8 mouse cellular contexts compared by ENCODE assay signal in the genomic region with DNA sequence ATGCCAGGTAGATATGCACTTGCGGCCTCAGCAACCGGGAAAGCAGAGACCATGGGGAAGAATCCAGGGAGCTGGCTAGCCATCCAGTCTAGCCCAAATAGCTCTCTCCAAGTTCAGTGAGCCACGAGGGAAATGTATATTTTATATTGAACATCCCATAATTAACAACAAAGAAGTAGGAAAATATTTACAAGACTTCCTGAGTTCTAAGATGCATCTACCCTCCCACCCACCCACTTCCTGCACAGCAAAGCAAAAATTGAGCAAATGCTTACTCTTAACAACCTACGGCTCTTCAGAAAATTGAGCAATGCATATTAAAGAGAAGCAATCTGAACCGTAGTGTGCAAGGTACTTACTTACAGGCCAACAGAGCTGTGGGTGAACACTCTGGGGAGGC. TPM values are rescaled to one million over a fixed set of nuclear protein-coding genes. Genes with fewer than 3 reads are reported as not detected.
DNase-seq lines count a peak whose midpoint lies in the region; ATAC-seq and TF ChIP-seq lines count a peak whose summit lies in the region.

No protein-coding gene starts in this region.

- no peak for DNase-seq in heart, adult 11 months
- DNase-seq in MEL (ENCODE audit: low read depth, low spot score), result peak; percentile 51
- no peak for DNase-seq in B cell, adult 2 months
- DNase-seq in left cerebral cortex, adult 18-20 months (ENCODE audit: low spot score in 2 of 2), result no peak
- DNase-seq in left cerebral cortex, postnatal 25 days (ENCODE audit: low spot score in 2 of 2), result no peak

- H3K9me3 ChIP-seq in heart, embryonic 16.5 days (replicated peaks; ENCODE audit: control insufficient read depth, low read length), result no peaks in the 10 kb centered on the region
- no peaks in the 10 kb centered on the region for H3K9me3 ChIP-seq in MEL (replicated peaks; ENCODE audit: insufficient read depth, low read length)
- H3K9me3 ChIP-seq in hindbrain, embryonic 16.5 days (ENCODE audit: control insufficient read depth, low read length), result no peaks in the 10 kb centered on the region
- no peaks in the 10 kb centered on the region for H3K9me3 ChIP-seq in midbrain, embryonic 15.5 days

- ATAC-seq in heart, embryonic 16.5 days (replicated peaks; ENCODE audit: extremely low read depth, insufficient read depth, low FRiP score), result no peak
- no peak for ATAC-seq in hindbrain, embryonic 16.5 days
- ATAC-seq in midbrain, embryonic 15.5 days (replicated peaks), result no peak

- TF ChIP-seq CTCF in MEL (IDR thresholded peaks at IDR 0.05 in 2 of 3, conservative IDR thresholded peaks at IDR 0.05 in 1 of 3; ENCODE audit: control insufficient read depth in 1 of 3, insufficient read depth in 1 of 3, low read depth in 2 of 3, low read length in 3 of 3, poor library complexity in 1 of 3, severe bottlenecking in 1 of 3), result no peak

- no peak for TF ChIP-seq RAD21 in MEL (IDR thresholded peaks at IDR 0.05; ENCODE audit: low read depth, low read length)

- H3K4me2 ChIP-seq in heart, embryonic 16.5 days (ENCODE audit: low read depth, low read length), result peak overlapping the region; percentile 73
- H3K4me2 ChIP-seq in hindbrain, embryonic 16.5 days (ENCODE audit: low read length), result peak overlapping the region; percentile 81
- H3K4me2 ChIP-seq in midbrain, embryonic 15.5 days, result peak overlapping the region; percentile 51

- intact Hi-C loops in left cerebral cortex, postnatal 25 days (cut with DNase I), result loop anchor here (5.0 kb wide), 1 partner anchor 228 kb away; a partner anchor contains a TSS

- no peak for TF ChIP-seq EP300 in MEL (IDR thresholded peaks at IDR 0.05; ENCODE audit: low read depth in 1 of 2, low read length in 2 of 2)

- H3K4me1 ChIP-seq in heart, embryonic 16.5 days (ENCODE audit: control insufficient read depth, insufficient read depth, low read length), result peaks cover 27% of the 10 kb centered on the region
- H3K4me1 ChIP-seq in MEL (ENCODE audit: control insufficient read depth in 1 of 2, insufficient read depth in 2 of 2, low read length in 2 of 2), result peaks cover 0 to 36% of the 10 kb centered on the region in 2 experiments; a peak in 3 of 4 replicates
- H3K4me1 ChIP-seq in hindbrain, embryonic 16.5 days (ENCODE audit: control insufficient read depth, insufficient read depth, low read depth, low read length), result peaks cover 28% of the 10 kb centered on the region
- H3K4me1 ChIP-seq in midbrain, embryonic 15.5 days, result peaks cover 40% of the 10 kb centered on the region

- no peak for TF ChIP-seq POLR2A in MEL (IDR thresholded peaks at IDR 0.05; ENCODE audit: control insufficient read depth in 1 of 2, insufficient read depth in 1 of 2, low read depth in 1 of 2, low read length in 2 of 2, poor library complexity in 1 of 2)

- no peaks in the 10 kb centered on the region for H3K27me3 ChIP-seq in heart, embryonic 16.5 days (ENCODE audit: control insufficient read depth, insufficient read depth, low read length)
- no peaks in the 10 kb centered on the region for H3K27me3 ChIP-seq in MEL (ENCODE audit: control insufficient read depth in 1 of 2, insufficient read depth in 2 of 2, low read length in 2 of 2)
- H3K27me3 ChIP-seq in hindbrain, embryonic 16.5 days (replicated peaks; ENCODE audit: control insufficient read depth, insufficient read depth, low read length), result no peaks in the 10 kb centered on the region
- no peaks in the 10 kb centered on the region for H3K27me3 ChIP-seq in midbrain, embryonic 15.5 days (replicated peaks)

- 76% methylated on average over 5 of the region's 5 CpGs for WGBS in heart, embryonic 16.5 days
- 81% methylated on average over 5 of the region's 5 CpGs for WGBS in hindbrain, embryonic 16.5 days
- 91% methylated on average over 5 of the region's 5 CpGs for WGBS in midbrain, embryonic 15.5 days

- H3K27ac ChIP-seq in heart, embryonic 16.5 days (ENCODE audit: low read length), result peak overlapping the region; percentile 99
- peak overlapping the region; percentile 100 for H3K27ac ChIP-seq in MEL (ENCODE audit: control insufficient read depth, low read depth, low read length)
- H3K27ac ChIP-seq in hindbrain, embryonic 16.5 days (ENCODE audit: low read depth, low read length), result peak overlapping the region; percentile 97
- H3K27ac ChIP-seq in midbrain, embryonic 15.5 days, result 0 out of 2 replicates have a peak overlapping the region, but pooled peaks have one; percentile 96

- peaks cover 7% of the 10 kb centered on the region; the same call in 1 of the 2 replicates for H3K36me3 ChIP-seq in heart, embryonic 16.5 days (ENCODE audit: control insufficient read depth, insufficient read depth)
- peaks cover 0 to 25% of the 10 kb centered on the region in 2 experiments; a peak in 2 of 4 replicates for H3K36me3 ChIP-seq in MEL (ENCODE audit: control insufficient read depth in 1 of 2, insufficient read depth in 2 of 2, low read length in 2 of 2)
- peaks cover 6% of the 10 kb centered on the region for H3K36me3 ChIP-seq in hindbrain, embryonic 16.5 days (ENCODE audit: control insufficient read depth, insufficient read depth, low read length)
- H3K36me3 ChIP-seq in midbrain, embryonic 15.5 days (replicated peaks), result no peaks in the 10 kb centered on the region

- peak overlapping the region; percentile 86 for H3K9ac ChIP-seq in heart, embryonic 16.5 days (ENCODE audit: low read length)
- peak overlapping the region; percentile 96 for H3K9ac ChIP-seq in MEL (ENCODE audit: control insufficient read depth, low read depth, low read length, poor library complexity, severe bottlenecking)
- peak overlapping the region; percentile 82 for H3K9ac ChIP-seq in hindbrain, embryonic 16.5 days (ENCODE audit: low read depth, low read length)
- H3K9ac ChIP-seq in midbrain, embryonic 15.5 days, result 0 out of 2 replicates have a peak overlapping the region, but pooled peaks have one; percentile 80

- H3K79me2 ChIP-seq in MEL (ENCODE audit: control insufficient read depth, insufficient read depth, low read length, poor library complexity), result peaks cover 52% of the 10 kb centered on the region

- H3K4me3 ChIP-seq in heart, embryonic 16.5 days (ENCODE audit: low read length), result peak overlapping the region; percentile 73
- peak overlapping the region; percentile 36 to 81 for H3K4me3 ChIP-seq in MEL (ENCODE audit: control insufficient read depth in 1 of 2, insufficient read depth in 1 of 2, low read depth in 2 of 2, low read length in 2 of 2)
- no peak overlapping the region; the same call in 1 of the 2 replicates for H3K4me3 ChIP-seq in hindbrain, embryonic 16.5 days (ENCODE audit: low read length)
- H3K4me3 ChIP-seq in midbrain, embryonic 15.5 days, result no peak overlapping the region

TF ChIP-seq in MEL, 35 proteins besides CTCF, POLR2A, EP300 and RAD21:
- TF ChIP-seq SIN3A (IDR thresholded peaks at IDR 0.05; ENCODE audit: low read length) (peak; percentile 32; the same call in 1 of the 2 replicates), TBP (IDR thresholded peaks at IDR 0.05; ENCODE audit: low read depth, low read length) (0 out of 2 replicates have a peak, but pooled peaks have one; percentile 50), KAT2A (conservative IDR thresholded peaks at IDR 0.05; ENCODE audit: low read depth, low read length) (no peak), CHD1 (IDR thresholded peaks at IDR 0.05; ENCODE audit: low read depth, low read length) (0 out of 2 replicates have a peak, but pooled peaks have one; percentile 63), POLR2AphosphoS5 (IDR thresholded peaks at IDR 0.05; ENCODE audit: borderline replicate concordance, low read depth, low read length) (no peak)

RNA-seq across cellular contexts. Expression of a gene that starts 0.8 kb away (rescaled TPM):
- 101 and 104 TPM in 2 replicates for polyA plus RNA-seq in heart, embryonic 16.5 days (2015; fragmentation: Nextera tagmentation; extraction: Ambion mirVana)
- 118 and 122 TPM in 2 replicates for total RNA-seq in MEL (2012; rRNA removed)
- polyA plus RNA-seq in MEL (2012; ENCODE audit: insufficient read depth in 1 of 2, insufficient read length in 2 of 2, low read depth in 1 of 2, low replicate concordance in 2 of 2, missing spikeins in 1 of 2), result 100 to 1,000 TPM; 115 to 135 TPM
- 105 and 113 TPM in 2 replicates for polyA plus RNA-seq in hindbrain, embryonic 16.5 days (2015; fragmentation: Nextera tagmentation; extraction: Ambion mirVana)
- polyA plus RNA-seq in midbrain, embryonic 15.5 days (2015; fragmentation: Nextera tagmentation; extraction: Ambion mirVana), result 113 and 119 TPM in 2 replicates
- total RNA-seq in left cerebral cortex, adult 18-20 months (2021), result 10 to 100 TPM; 17.9 to 19.3 TPM
- total RNA-seq in left cerebral cortex, postnatal 25 days (2021), result 10 to 100 TPM; 19.7 to 20.8 TPM

RNA-seq across cellular contexts. Expression of a gene that starts 3.8 kb away (rescaled TPM):
- polyA plus RNA-seq in heart, embryonic 16.5 days (2015; fragmentation: Nextera tagmentation; extraction: Ambion mirVana), result 95.4 and 96.8 TPM in 2 replicates
- 80.7 and 86.3 TPM in 2 replicates for total RNA-seq in MEL (2012; rRNA removed)
- 10 to 100 TPM in 1 of 2 experiments, not detected in 1; 81.8 TPM for polyA plus RNA-seq in MEL (2012; ENCODE audit: insufficient read depth in 1 of 2, insufficient read length in 2 of 2, low read depth in 1 of 2, low replicate concordance in 2 of 2, missing spikeins in 1 of 2)
- 118 and 123 TPM in 2 replicates for polyA plus RNA-seq in hindbrain, embryonic 16.5 days (2015; fragmentation: Nextera tagmentation; extraction: Ambion mirVana)
- 112 and 114 TPM in 2 replicates for polyA plus RNA-seq in midbrain, embryonic 15.5 days (2015; fragmentation: Nextera tagmentation; extraction: Ambion mirVana)
- total RNA-seq in left cerebral cortex, adult 18-20 months (2021), result 100 to 1,000 TPM in 1 of 2 experiments, 10 to 100 TPM in 1; 95.0 to 100 TPM
- total RNA-seq in left cerebral cortex, postnatal 25 days (2021), result 10 to 100 TPM; 86.2 to 93.7 TPM

RNA-seq across cellular contexts. Expression of a gene that starts 26.8 kb away (rescaled TPM):
- polyA plus RNA-seq in heart, embryonic 16.5 days (2015; fragmentation: Nextera tagmentation; extraction: Ambion mirVana), result 13.3 and 14.1 TPM in 2 replicates
- total RNA-seq in MEL (2012; rRNA removed), result 0.19 and 0.20 TPM in 2 replicates
- 1 to 10 TPM in 1 of 2 experiments, not detected in 1; 1.0 TPM for polyA plus RNA-seq in MEL (2012; ENCODE audit: insufficient read depth in 1 of 2, insufficient read length in 2 of 2, low read depth in 1 of 2, low replicate concordance in 2 of 2, missing spikeins in 1 of 2)
- 48.1 and 51.2 TPM in 2 replicates for polyA plus RNA-seq in hindbrain, embryonic 16.5 days (2015; fragmentation: Nextera tagmentation; extraction: Ambion mirVana)
- 38.3 and 41.3 TPM in 2 replicates for polyA plus RNA-seq in midbrain, embryonic 15.5 days (2015; fragmentation: Nextera tagmentation; extraction: Ambion mirVana)
- 100 to 1,000 TPM; 161 to 173 TPM for total RNA-seq in left cerebral cortex, adult 18-20 months (2021)
- total RNA-seq in left cerebral cortex, postnatal 25 days (2021), result 100 to 1,000 TPM; 121 to 149 TPM

RNA-seq across cellular contexts. Expression of a gene that starts 52.7 kb away (rescaled TPM):
- polyA plus RNA-seq in heart, embryonic 16.5 days (2015; fragmentation: Nextera tagmentation; extraction: Ambion mirVana), result 3.5 and 4.0 TPM in 2 replicates
- 0.08 and 0.16 TPM in 2 replicates for total RNA-seq in MEL (2012; rRNA removed)
- polyA plus RNA-seq in MEL (2012; ENCODE audit: insufficient read depth in 1 of 2, insufficient read length in 2 of 2, low read depth in 1 of 2, low replicate concordance in 2 of 2, missing spikeins in 1 of 2), result under 1 TPM in 1 of 2 experiments, not detected in 1; 0.42 TPM
- polyA plus RNA-seq in hindbrain, embryonic 16.5 days (2015; fragmentation: Nextera tagmentation; extraction: Ambion mirVana), result 2.0 and 2.4 TPM in 2 replicates
- 3.6 and 4.0 TPM in 2 replicates for polyA plus RNA-seq in midbrain, embryonic 15.5 days (2015; fragmentation: Nextera tagmentation; extraction: Ambion mirVana)
- 1 to 10 TPM; 1.4 to 2.0 TPM for total RNA-seq in left cerebral cortex, adult 18-20 months (2021)
- total RNA-seq in left cerebral cortex, postnatal 25 days (2021), result 1 to 10 TPM; 1.1 to 1.5 TPM

Comparison
In these comparisons a context has a peak if more than half of its experiments do, and no peak if none do; other contexts are left out.
1. H3K4me3 ChIP-seq: peak in heart, embryonic 16.5 days (single experiment) and MEL (2 of 2); none in hindbrain, embryonic 16.5 days (single experiment) and midbrain, embryonic 15.5 days (single experiment).
2. Peak in every context shown above with its lines, with median percentiles within 50 percentile points of each other: H3K27ac ChIP-seq, H3K4me2 ChIP-seq and H3K9ac ChIP-seq.